Mouse (Mus musculus): Measurements from ENCODE around the gene Piezo1. TPM values are rescaled to one million over a fixed set of nuclear protein-coding genes. Genes with fewer than 3 reads are reported as not detected.

Piezo1 gene
- total and polyA plus RNA-seq, 3 experiments: 21.1 to 59.7 (median 41.6) TPM

GRCm38 (mm10) chr8:122432443-122433268, 118.5 kb downstream of the Piezo1 start, which contains the start of gene Cyba:
Cyba (minus strand) TSS chr8:122432930.
- no peaks in the 10 kb centered on the region for H3K27me3 ChIP-seq (replicated peaks)
- dilution Hi-C loops (cut with MboI; ENCODE audit: extremely low pct_ligation_motif_present, extremely low pct_unique_long_range_greater_than_20kb, low sequenced_read_pairs) (no loop called here), in situ Hi-C loops (cut with MboI; ENCODE audit: low pct_ligation_motif_present, low pct_unique_long_range_greater_than_20kb, low sequenced_read_pairs) (loop anchor here (25.0 kb wide), 1 partner anchor 845 kb away; the partner anchor contains the start of genes Fbxo31 and Map1lc3b)
- peak within 1 kb of the TSS; percentile 93 for H3K9ac ChIP-seq (ENCODE audit: insufficient read depth, low read depth)
- H3K4me2 ChIP-seq (ENCODE audit: insufficient read depth, low read depth, poor library complexity, severe bottlenecking): peak within 1 kb of the TSS; percentile 92
- peaks cover 39% of the 10 kb centered on the region for H3K79me2 ChIP-seq (replicated peaks; ENCODE audit: control insufficient read depth, extremely low read depth, insufficient read depth, poor library complexity, severe bottlenecking)
- H3K36me3 ChIP-seq (replicated peaks in 1 of 2; ENCODE audit: control insufficient read depth in 1 of 2, insufficient read depth in 1 of 2, low read length in 1 of 2): peaks cover 29 to 63% of the 10 kb centered on the region in 2 experiments
- H3K4me1 ChIP-seq (ENCODE audit: control insufficient read depth in 1 of 2, insufficient read depth in 2 of 2): peaks cover 25 to 52% of the 10 kb centered on the region in 2 experiments
- peak; percentile 97 for DNase-seq (ENCODE audit: extremely low read depth)
- peak within 1 kb of the TSS; percentile 98 for H3K27ac ChIP-seq (ENCODE audit: insufficient read depth, low read depth)
- H3K9me3 ChIP-seq (replicated peaks; ENCODE audit: low read length): peaks cover 7% of the 10 kb centered on the region
- peak within 1 kb of the TSS; percentile 83 to 86 (median 85) for H3K4me3 ChIP-seq (replicated peaks in 1 of 3; ENCODE audit: low read depth in 2 of 3, low read length in 2 of 3, poor library complexity in 1 of 3)
- TF ChIP-seq POLR2A (IDR thresholded peaks at IDR 0.05; ENCODE audit: low read depth, low read length) (peak; percentile 78), NELFE (IDR thresholded peaks at IDR 0.05; ENCODE audit: low read depth, low read length) (peak; percentile 86), USF2 (conservative IDR thresholded peaks at IDR 0.05; ENCODE audit: low read depth, low read length) (peak; percentile 99), MXI1 (IDR thresholded peaks at IDR 0.05; ENCODE audit: low read depth, low read length) (peak; percentile 75), E2F4 (IDR thresholded peaks at IDR 0.05; ENCODE audit: insufficient replicate concordance, low read depth, low read length) (0 out of 2 replicates have a peak, but pooled peaks have one; percentile 45), MYC (IDR thresholded peaks at IDR 0.05; ENCODE audit: low read depth, low read length) (peak; percentile 81; the same call in 1 of the 2 replicates), TCF12 (IDR thresholded peaks at IDR 0.05; ENCODE audit: low read depth, low read length) (peak; percentile 97), MEF2A (IDR thresholded peaks at IDR 0.05; ENCODE audit: borderline replicate concordance, low read depth, low read length) (peak; percentile 84; the same call in 1 of the 2 replicates), KAT2A (IDR thresholded peaks at IDR 0.05; ENCODE audit: insufficient replicate concordance, low read length) (peak; percentile 38; the same call in 1 of the 2 replicates), PAX5 (IDR thresholded peaks at IDR 0.05; ENCODE audit: low read length) (no peak), JUND (conservative IDR thresholded peaks at IDR 0.05; ENCODE audit: low read depth, low read length) (no peak), ETS1 (conservative IDR thresholded peaks at IDR 0.05; ENCODE audit: low read depth, low read length) (peak; percentile 98), CHD1 (IDR thresholded peaks at IDR 0.05; ENCODE audit: low read depth, low read length) (peak; percentile 28; the same call in 1 of the 2 replicates), TBP (conservative IDR thresholded peaks at IDR 0.05; ENCODE audit: low read depth, low read length) (0 out of 2 replicates have a peak, but pooled peaks have one; percentile 50), SMC3 (IDR thresholded peaks at IDR 0.05; ENCODE audit: low read depth, low read length) (no peak), JUN (IDR thresholded peaks at IDR 0.05; ENCODE audit: insufficient read depth, low read depth, low read length) (no peak), IRF4 (IDR thresholded peaks at IDR 0.05; ENCODE audit: low read depth, low read length) (peak; percentile 70), POLR2AphosphoS2 (IDR thresholded peaks at IDR 0.05; ENCODE audit: low read depth, low read length) (0 out of 2 replicates have a peak, but pooled peaks have one; percentile 65), ZNF384 (IDR thresholded peaks at IDR 0.05; ENCODE audit: low read depth, low read length) (no peak), BHLHE40 (IDR thresholded peaks at IDR 0.05; ENCODE audit: low read depth, low read length) (peak; percentile 99), ZMIZ1 (IDR thresholded peaks at IDR 0.05; ENCODE audit: low read depth, low read length) (no peak), UBTF (IDR thresholded peaks at IDR 0.05; ENCODE audit: low read depth, low read length) (peak; percentile 71; the same call in 1 of the 2 replicates), USF1 (IDR thresholded peaks at IDR 0.05; ENCODE audit: low read depth, low read length) (peak; percentile 99), SIN3A (IDR thresholded peaks at IDR 0.05; ENCODE audit: low read length) (peak; percentile 84), CHD2 (IDR thresholded peaks at IDR 0.05; ENCODE audit: low read length) (peak; percentile 87), ELF1 (IDR thresholded peaks at IDR 0.05; ENCODE audit: low read depth, low read length) (peak; percentile 89), MAZ (IDR thresholded peaks at IDR 0.05; ENCODE audit: low read depth, low read length) (no peak), NRF1 (IDR thresholded peaks at IDR 0.05; ENCODE audit: low read depth, low read length) (peak; percentile 56), CTCF (conservative IDR thresholded peaks at IDR 0.05 in 1 of 2, IDR thresholded peaks at IDR 0.05 in 1 of 2; ENCODE audit: low read depth in 2 of 2, low read length in 2 of 2) (no peak), EP300 (IDR thresholded peaks at IDR 0.05; ENCODE audit: low read length) (peak; percentile 81), ZC3H11A (IDR thresholded peaks at IDR 0.05; ENCODE audit: low read depth, low read length) (no peak), RAD21 (IDR thresholded peaks at IDR 0.05; ENCODE audit: low read depth, low read length) (no peak), GABPA (IDR thresholded peaks at IDR 0.05; ENCODE audit: insufficient replicate concordance, low read depth, low read length) (no peak), HCFC1 (IDR thresholded peaks at IDR 0.05; ENCODE audit: low read depth, low read length) (0 out of 2 replicates have a peak, but pooled peaks have one; percentile 42), ZKSCAN1 (IDR thresholded peaks at IDR 0.05; ENCODE audit: borderline replicate concordance, low read depth, low read length) (no peak), RCOR1 (conservative IDR thresholded peaks at IDR 0.05; ENCODE audit: low read depth, low read length) (peak; percentile 79; the same call in 1 of the 2 replicates), MAX (IDR thresholded peaks at IDR 0.05; ENCODE audit: low read length) (peak; percentile 95)
